In the genomic region with DNA sequence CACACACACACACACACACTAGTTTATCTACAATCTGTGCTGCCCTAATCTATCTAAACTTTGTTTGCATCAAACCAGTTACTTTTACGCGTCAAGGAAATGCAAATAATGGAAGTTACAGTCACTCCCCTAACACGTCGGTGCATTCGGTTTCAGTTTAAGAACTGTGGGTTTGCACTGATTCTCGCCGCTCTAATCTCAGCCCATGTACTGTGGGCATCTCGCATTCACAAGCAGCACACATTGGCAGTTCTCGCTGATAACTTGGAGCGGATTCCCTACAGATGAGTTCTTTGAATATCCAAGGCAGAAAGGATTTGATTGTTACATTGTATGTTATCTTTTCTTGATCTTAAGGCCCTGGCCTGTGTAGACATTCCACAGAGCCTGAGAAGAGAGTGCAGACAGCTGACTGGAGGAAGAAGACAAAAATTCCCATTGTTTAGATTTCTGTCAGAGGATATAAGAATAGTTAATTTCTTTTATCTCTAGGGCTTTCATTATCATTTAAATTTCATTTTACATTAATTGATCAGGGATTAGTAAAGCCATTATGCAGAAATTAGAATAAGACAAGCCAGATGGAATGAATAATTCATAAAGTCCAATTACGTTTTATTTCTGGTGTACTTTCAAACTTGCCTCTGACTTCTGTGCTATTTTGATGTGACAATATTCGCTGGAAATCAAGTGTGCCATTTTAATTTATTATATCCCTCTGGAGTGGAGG, we compare ENCODE assay signal across 10 mouse cellular contexts.
DNase-seq lines count a peak whose midpoint lies in the region; ATAC-seq lines count a peak whose summit lies in the region.
"Had no signal": no experiment of that assay in that cellular context is flagged by ENCODE, and none has a peak within 500 bp of the region (broad histone marks: within the 10 kb centered on the region; RNA-seq: fewer than 3 reads in every experiment).

No protein-coding gene starts in this region.

- H3K4me1 ChIP-seq in heart, embryonic 11.5 days (ENCODE audit: control insufficient read depth, insufficient read depth, low read length) = peaks cover 6% of the 10 kb centered on the region
- H3K4me1 ChIP-seq in midbrain, embryonic 12.5 days = peaks cover 5% of the 10 kb centered on the region
- peaks cover 12% of the 10 kb centered on the region for H3K4me1 ChIP-seq in midbrain, embryonic 10.5 days

- no peak for DNase-seq in heart, postnatal 4 days
- no peak for DNase-seq in midbrain, embryonic 10.5 days (ENCODE audit: low spot score)
- DNase-seq in lung, postnatal 25 days (ENCODE audit: low spot score) = peak; percentile 1
- no peak for DNase-seq in gastrocnemius, adult 8-10 months (ENCODE audit: low spot score in 2 of 2)
- no peak for DNase-seq in spleen, postnatal 4 days (ENCODE audit: low spot score in 2 of 2)
- no peak for DNase-seq in layer of hippocampus, adult 18-20 months (ENCODE audit: low spot score in 2 of 2)

- ATAC-seq in heart, embryonic 11.5 days (replicated peaks; ENCODE audit: insufficient number of reproducible peaks, low FRiP score, low TSS enrichment) = no peak
- ATAC-seq in midbrain, embryonic 12.5 days (ENCODE audit: low FRiP score, low read depth) = peak; percentile 7; the same call in 1 of the 2 replicates

- no peak overlapping the region for H3K4me3 ChIP-seq in heart, embryonic 11.5 days (ENCODE audit: low read depth, low read length)
- no peak overlapping the region for H3K4me3 ChIP-seq in midbrain, embryonic 12.5 days
- no peak overlapping the region for H3K4me3 ChIP-seq in midbrain, embryonic 10.5 days

- H3K9ac ChIP-seq in heart, embryonic 11.5 days (ENCODE audit: low read depth, low read length) = 0 out of 2 replicates have a peak overlapping the region, but pooled peaks have one; percentile 28
- no peak overlapping the region for H3K9ac ChIP-seq in midbrain, embryonic 12.5 days (replicated peaks)

- H3K27me3 ChIP-seq in heart, embryonic 11.5 days (ENCODE audit: control insufficient read depth, insufficient read depth, low read length) = no peaks in the 10 kb centered on the region
- H3K27me3 ChIP-seq in midbrain, embryonic 12.5 days = 0 out of 2 replicates have a peak, but pooled peaks cover 4% of the 10 kb centered on the region
- peaks cover 11% of the 10 kb centered on the region for H3K27me3 ChIP-seq in midbrain, embryonic 10.5 days (ENCODE audit: low read depth, poor library complexity, severe bottlenecking)
- H3K27me3 ChIP-seq: limb, embryonic 15.5 days had no signal

- 37% methylated on average over 12 of the region's 12 CpGs for WGBS in heart, embryonic 11.5 days (ENCODE audit: insufficient replicate concordance)
- 55% methylated on average over 12 of the region's 12 CpGs for WGBS in midbrain, embryonic 12.5 days
- WGBS in midbrain, embryonic 10.5 days = 78% methylated on average over 12 of the region's 12 CpGs

- no peak overlapping the region for H3K27ac ChIP-seq in heart, embryonic 11.5 days (ENCODE audit: low read depth, low read length)
- H3K27ac ChIP-seq in midbrain, embryonic 12.5 days (replicated peaks) = 0 out of 2 replicates have a peak overlapping the region, but pooled peaks have one; percentile 20
- H3K27ac ChIP-seq in midbrain, embryonic 10.5 days (replicated peaks) = no peak overlapping the region
- H3K27ac ChIP-seq: embryonic facial prominence, embryonic 15.5 days had no signal

- peak overlapping the region; percentile 91 for H3K4me2 ChIP-seq in heart, embryonic 11.5 days
- no peak overlapping the region for H3K4me2 ChIP-seq in midbrain, embryonic 12.5 days (replicated peaks)

- H3K9me3 ChIP-seq in heart, embryonic 11.5 days (replicated peaks; ENCODE audit: control insufficient read depth, low read length) = no peaks in the 10 kb centered on the region
- no peaks in the 10 kb centered on the region for H3K9me3 ChIP-seq in midbrain, embryonic 12.5 days
- no peaks in the 10 kb centered on the region for H3K9me3 ChIP-seq in midbrain, embryonic 10.5 days (replicated peaks)
- H3K9me3 ChIP-seq: embryonic facial prominence, embryonic 15.5 days; limb, embryonic 15.5 days had no signal

- H3K36me3 ChIP-seq in heart, embryonic 11.5 days (ENCODE audit: control insufficient read depth, insufficient read depth, low read length) = no peaks in the 10 kb centered on the region
- no peaks in the 10 kb centered on the region for H3K36me3 ChIP-seq in midbrain, embryonic 12.5 days
- no peaks in the 10 kb centered on the region for H3K36me3 ChIP-seq in midbrain, embryonic 10.5 days
- H3K36me3 ChIP-seq: embryonic facial prominence, embryonic 15.5 days; limb, embryonic 15.5 days had no signal
